Mouse (Mus musculus) megakaryocyte, embryonic 14.5 days (primary cell): ENCODE results near the gene Plod1.

Source experiments
- FLI1 ChIP-seq: IDR thresholded peaks from 2 replicates; pipeline ENCODE4 v1.6.1; 2012; ENCODE audit warnings: low read length, inconsistent platforms, mixed read lengths
- GATA1 ChIP-seq: IDR thresholded peaks from 3 replicates; pipeline ENCODE4 v1.6.1; 2012; ENCODE audit warnings: mixed read lengths, low read length, inconsistent platforms, borderline replicate concordance

DNA sequence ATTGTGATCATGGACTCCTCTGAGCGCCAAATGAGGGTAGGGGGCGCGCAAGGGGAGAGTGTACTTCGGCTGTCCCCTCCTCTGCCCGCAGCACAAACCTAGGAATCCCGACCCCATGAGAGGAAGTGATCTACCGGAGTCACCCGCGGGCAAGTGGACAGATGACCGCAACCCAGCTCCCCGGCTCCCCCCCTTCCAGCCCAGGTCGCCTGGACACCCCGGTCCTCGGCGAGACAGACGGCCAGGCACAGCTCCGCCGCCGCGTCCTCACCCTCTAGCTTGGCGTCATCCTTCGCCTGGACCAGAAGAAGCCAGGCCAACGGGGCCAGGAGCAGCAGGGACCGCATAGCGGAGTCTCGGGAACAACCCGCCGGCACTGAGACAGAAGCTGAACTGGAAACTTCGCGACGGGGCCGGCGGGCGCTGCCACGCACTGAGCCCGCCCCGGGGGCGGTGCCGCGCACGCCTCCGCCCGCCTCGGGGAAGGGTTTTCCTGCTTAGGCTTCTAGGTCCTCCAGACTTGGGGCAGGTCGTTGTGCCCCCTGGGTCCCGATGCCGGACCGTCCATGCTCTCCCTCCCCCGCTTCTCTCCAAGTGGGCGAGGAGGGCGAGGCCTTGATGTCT, at the start of gene Plod1:
- TF ChIP-seq GATA1, result no peak
- no peak for TF ChIP-seq FLI1
